Mouse (Mus musculus) heart, postnatal 0 days (tissue): ENCODE data around the gene Agap2.

Experiments used
- CTCF ChIP-seq: IDR thresholded peaks from 2 replicates; pipeline ENCODE4 v1.5.1; 2016; ENCODE audit warnings: antibody characterized with exemption, control low read depth, low read depth
- EP300 ChIP-seq: IDR thresholded peaks from 2 replicates; pipeline ENCODE4 v1.6.1; 2016; ENCODE audit warnings: antibody characterized with exemption, low read depth

- TF ChIP-seq CTCF (peak; percentile 92), EP300 (peak; percentile 32; the same call in 1 of the 2 replicates)
Measured at GRCm38 (mm10) chr10:127030336-127031296, 44.5 kb upstream of the Agap2 start, which contains the start of gene Tsfm.
